In the genomic region with DNA sequence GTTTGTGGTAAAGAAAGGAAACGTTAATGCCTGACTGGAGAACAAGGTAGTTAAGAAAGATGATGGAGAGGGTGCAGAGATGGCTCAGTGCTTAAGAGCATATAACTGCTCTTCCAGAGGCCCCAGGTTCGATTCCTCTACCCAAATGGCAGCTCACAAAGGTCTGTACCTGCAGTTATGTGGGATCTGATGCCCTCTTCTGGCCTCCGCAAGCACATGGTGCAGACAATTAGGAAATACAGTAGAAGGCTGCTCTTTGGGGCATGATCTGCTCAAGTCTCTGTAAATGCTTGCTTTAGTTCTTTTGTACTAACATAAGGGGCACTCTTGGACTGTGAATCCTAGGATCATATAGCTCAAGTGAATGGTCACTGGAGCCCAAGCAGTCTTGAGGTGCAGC, we compare ENCODE assay signal across 7 mouse cellular contexts. TPM values are rescaled to one million over a fixed set of nuclear protein-coding genes. Genes with fewer than 3 reads are reported as not detected.
DNase-seq lines count a peak whose midpoint lies in the region; ATAC-seq and TF ChIP-seq lines count a peak whose summit lies in the region.

No protein-coding gene starts in this region.

- peak; percentile 11 to 30; a peak in 2 of 4 replicates for ATAC-seq in hematopoietic stem cell, adult 5-6 weeks (replicated peaks in 1 of 2; ENCODE audit: insufficient read depth in 1 of 2, low FRiP score in 2 of 2, low TSS enrichment in 1 of 2, low read depth in 1 of 2, poor library complexity in 2 of 2, severe bottlenecking in 2 of 2)

- H3K9me3 ChIP-seq in ES-E14 (ENCODE audit: control insufficient read depth, insufficient read depth, low read depth, low read length) = no peaks in the 10 kb centered on the region
- H3K9me3 ChIP-seq in erythroblast, embryonic 14.5 days (ENCODE audit: control insufficient read depth, low read length) = no peaks in the 10 kb centered on the region

- peak; percentile 58 for TF ChIP-seq CTCF in bone marrow, adult 2 months (IDR thresholded peaks at IDR 0.05; ENCODE audit: control insufficient read depth, insufficient read depth, low read length)

- peak; percentile 26 for DNase-seq in ES-E14 (ENCODE audit: low read depth, low spot score)
- DNase-seq in layer of hippocampus, postnatal 10 days (ENCODE audit: low spot score in 2 of 2) = peak; percentile 38 to 62
- DNase-seq in lung, postnatal 14 days = peak; percentile 34
- DNase-seq in retina, postnatal 1 day = peak; percentile 64

- H3K4me3 ChIP-seq in ES-E14 (ENCODE audit: insufficient read depth in 1 of 2, low read depth in 1 of 2, low read length in 2 of 2, poor library complexity in 1 of 2, severe bottlenecking in 1 of 2) = peak overlapping the region; percentile 90 to 100
- H3K4me3 ChIP-seq in bone marrow, adult 2 months (replicated peaks; ENCODE audit: control insufficient read depth, low read depth, low read length) = peak overlapping the region; percentile 90
- H3K4me3 ChIP-seq in erythroblast, embryonic 14.5 days (replicated peaks) = peak overlapping the region; percentile 81

- H3K27ac ChIP-seq in ES-E14 (ENCODE audit: insufficient read depth, low read depth, low read length, poor library complexity, severe bottlenecking) = no peak overlapping the region
- H3K27ac ChIP-seq in bone marrow, adult 2 months (ENCODE audit: control insufficient read depth, insufficient read depth, low read depth, low read length, poor library complexity) = peak overlapping the region; percentile 98

- in situ Hi-C loops in ES-E14 (cut with MboI; ENCODE audit: low sequenced_read_pairs in 2 of 2, unreplicated experiment in 2 of 2) = loop anchor here in 1 of 2 experiments (25.0 kb wide), 1 partner anchor 271 kb away; the partner anchor contains the start of genes Fbxw2 and Gm34653

- H3K36me3 ChIP-seq in ES-E14 (ENCODE audit: control insufficient read depth, insufficient read depth, low read length, poor library complexity, severe bottlenecking) = no peaks in the 10 kb centered on the region
- H3K36me3 ChIP-seq in erythroblast, embryonic 14.5 days (ENCODE audit: control insufficient read depth) = peaks cover 4% of the 10 kb centered on the region; the same call in 1 of the 2 replicates

- TF ChIP-seq POLR2A in bone marrow, adult 2 months (IDR thresholded peaks at IDR 0.05; ENCODE audit: borderline replicate concordance, control insufficient read depth, low read depth, low read length) = no peak

- H3K4me1 ChIP-seq in ES-E14 (ENCODE audit: control insufficient read depth in 2 of 2, insufficient read depth in 2 of 2, low read length in 2 of 2, poor library complexity in 1 of 2) = no peaks in the 10 kb centered on the region
- peaks cover 2% of the 10 kb centered on the region; the same call in 1 of the 2 replicates for H3K4me1 ChIP-seq in bone marrow, adult 2 months (ENCODE audit: control insufficient read depth, insufficient read depth, low read length)
- peaks cover 31% of the 10 kb centered on the region for H3K4me1 ChIP-seq in erythroblast, embryonic 14.5 days (ENCODE audit: control insufficient read depth)

- WGBS in bone marrow, adult 2 months = 4% methylated on average over 3 of the region's 3 CpGs

- H3K27me3 ChIP-seq in erythroblast, embryonic 14.5 days (ENCODE audit: control insufficient read depth) = no peaks in the 10 kb centered on the region

- peak overlapping the region; percentile 51 for H3K9ac ChIP-seq in ES-E14 (ENCODE audit: insufficient read depth, low read depth, low read length, poor library complexity, severe bottlenecking)

TF ChIP-seq in ES-E14, 5 proteins besides CTCF, POLR2A, EP300 and RAD21:
- TF ChIP-seq MAFK (IDR thresholded peaks at IDR 0.05; ENCODE audit: insufficient read depth, low read depth, low read length) = no peak
- TF ChIP-seq CHD2 (IDR thresholded peaks at IDR 0.05; ENCODE audit: low read depth, low read length) = no peak
- TF ChIP-seq ZNF384 (IDR thresholded peaks at IDR 0.05; ENCODE audit: low read depth, low read length) = no peak
- no peak for TF ChIP-seq HCFC1 (IDR thresholded peaks at IDR 0.05; ENCODE audit: borderline replicate concordance, insufficient read depth, low read length)
- 0 out of 2 replicates have a peak, but pooled peaks have one; percentile 12 for TF ChIP-seq ZC3H11A (IDR thresholded peaks at IDR 0.05; ENCODE audit: borderline replicate concordance, low read depth, low read length)

RNA-seq across cellular contexts. Expression of gene Cntrl, which starts 0.6 kb away (rescaled TPM):
- total RNA-seq in ES-E14 (2012; rRNA removed) = 22.3 and 26.7 TPM in 2 replicates
- 57.3 and 75.4 TPM in 2 replicates for polyA plus RNA-seq in bone marrow, adult 2 months (2011; ENCODE audit: insufficient read depth, insufficient read length, low replicate concordance, missing spikeins)
- polyA plus RNA-seq in erythroblast, embryonic 14.5 days (2012) = 0.63 and 0.89 TPM in 2 replicates
- 141 and 159 TPM in 2 replicates for total RNA-seq in hematopoietic stem cell, adult 5-6 weeks (2017)
- 10 to 100 TPM; 11.1 to 17.0 TPM for total RNA-seq in layer of hippocampus, postnatal 10 days (2021)

RNA-seq across cellular contexts. Expression of gene AI182371, which starts 7.4 kb away (rescaled TPM):
- total RNA-seq in ES-E14 (2012; rRNA removed) = 0.58 and 1.2 TPM in 2 replicates
- polyA plus RNA-seq in bone marrow, adult 2 months (2011; ENCODE audit: insufficient read depth, insufficient read length, low replicate concordance, missing spikeins) = 1.1 and 2.4 TPM in 2 replicates
- not detected in 2 replicates for polyA plus RNA-seq in erythroblast, embryonic 14.5 days (2012)
- 1.1 and 2.3 TPM in 2 replicates for total RNA-seq in hematopoietic stem cell, adult 5-6 weeks (2017)
- total RNA-seq in layer of hippocampus, postnatal 10 days (2021) = under 1 TPM in 1 of 2 experiments, not detected in 1; 0.27 TPM

RNA-seq across cellular contexts. Expression of gene Hc, which starts 47.5 kb away (rescaled TPM):
- total RNA-seq in ES-E14 (2012; rRNA removed) = 0.11 and 0.45 TPM in 2 replicates
- 2.3 and 3.9 TPM in 2 replicates for polyA plus RNA-seq in bone marrow, adult 2 months (2011; ENCODE audit: insufficient read depth, insufficient read length, low replicate concordance, missing spikeins)
- polyA plus RNA-seq in erythroblast, embryonic 14.5 days (2012) = not detected in 2 replicates
- total RNA-seq in hematopoietic stem cell, adult 5-6 weeks (2017) = 0.25 TPM in 1 of 2 replicates, not detected in the other
- total RNA-seq in layer of hippocampus, postnatal 10 days (2021) = under 1 TPM in 1 of 2 experiments, not detected in 1; 0.23 TPM
